Comparison of ENCODE assay signal across 25 mouse cellular contexts in the genomic region with DNA sequence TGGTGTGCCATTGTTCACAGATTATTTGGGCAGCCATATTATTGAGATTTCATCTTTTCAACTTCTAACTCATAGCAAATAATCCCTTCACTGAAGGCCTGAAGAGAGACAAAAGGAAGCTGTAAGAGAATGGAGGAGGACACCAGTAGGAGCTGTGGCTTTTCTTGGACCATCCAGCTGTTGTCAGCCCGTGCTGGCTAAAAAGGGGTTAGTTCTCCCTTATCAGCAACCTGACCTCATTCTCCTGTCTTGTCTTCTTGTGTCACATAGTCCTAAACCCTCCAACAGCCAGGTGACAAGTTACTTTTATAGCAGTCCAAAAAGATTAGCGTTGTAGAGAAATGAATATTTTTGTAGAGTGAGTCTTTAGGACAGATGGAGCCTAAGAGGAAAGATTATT. TPM values are rescaled to one million over a fixed set of nuclear protein-coding genes. Genes with fewer than 3 reads are reported as not detected.
DNase-seq lines count a peak whose midpoint lies in the region; ATAC-seq lines count a peak whose summit lies in the region.
"Had no signal": no experiment of that assay in that cellular context is flagged by ENCODE, and none has a peak within 500 bp of the region (broad histone marks: within the 10 kb centered on the region; RNA-seq: fewer than 3 reads in every experiment).

No protein-coding gene starts in this region.

- no peak overlapping the region for H3K4me3 ChIP-seq in heart, embryonic 13.5 days
- H3K4me3 ChIP-seq in midbrain, embryonic 11.5 days (ENCODE audit: low read depth, low read length), result no peak overlapping the region
- no peak overlapping the region for H3K4me3 ChIP-seq in midbrain, embryonic 10.5 days
- H3K4me3 ChIP-seq: embryonic facial prominence, embryonic 13.5 days; embryonic facial prominence, embryonic 15.5 days; erythroblast, embryonic 14.5 days; forebrain, embryonic 10.5 days; forebrain, embryonic 13.5 days; forebrain, embryonic 15.5 days had no signal

- H3K27me3 ChIP-seq in heart, embryonic 13.5 days (replicated peaks), result no peaks in the 10 kb centered on the region
- no peaks in the 10 kb centered on the region for H3K27me3 ChIP-seq in midbrain, embryonic 11.5 days (ENCODE audit: control insufficient read depth, insufficient read depth, low read length)
- no peaks in the 10 kb centered on the region for H3K27me3 ChIP-seq in midbrain, embryonic 10.5 days (ENCODE audit: low read depth, poor library complexity, severe bottlenecking)
- H3K27me3 ChIP-seq: embryonic facial prominence, embryonic 13.5 days; embryonic facial prominence, embryonic 15.5 days; forebrain, embryonic 13.5 days; forebrain, embryonic 15.5 days; Patski had no signal

- 22% methylated on average over 2 of the region's 2 CpGs for WGBS in heart, embryonic 13.5 days
- 55% methylated on average over 2 of the region's 2 CpGs for WGBS in midbrain, embryonic 11.5 days
- WGBS in midbrain, embryonic 10.5 days, result 55% methylated on average over 2 of the region's 2 CpGs

- no peaks in the 10 kb centered on the region for H3K9me3 ChIP-seq in heart, embryonic 13.5 days
- H3K9me3 ChIP-seq in midbrain, embryonic 11.5 days (ENCODE audit: control insufficient read depth, low read length), result no peaks in the 10 kb centered on the region
- H3K9me3 ChIP-seq in midbrain, embryonic 10.5 days (replicated peaks), result no peaks in the 10 kb centered on the region
- H3K9me3 ChIP-seq: embryonic facial prominence, embryonic 13.5 days; embryonic facial prominence, embryonic 15.5 days; forebrain, embryonic 10.5 days; forebrain, embryonic 13.5 days; forebrain, embryonic 15.5 days; G1E had no signal

- H3K27ac ChIP-seq in heart, embryonic 13.5 days (replicated peaks), result 0 out of 2 replicates have a peak overlapping the region, but pooled peaks have one; percentile 15
- H3K27ac ChIP-seq in midbrain, embryonic 11.5 days (ENCODE audit: low read depth, low read length), result no peak overlapping the region
- H3K27ac ChIP-seq in midbrain, embryonic 10.5 days (replicated peaks), result no peak overlapping the region
- H3K27ac ChIP-seq: embryonic facial prominence, embryonic 13.5 days; embryonic facial prominence, embryonic 15.5 days; forebrain, embryonic 10.5 days; forebrain, embryonic 13.5 days; forebrain, embryonic 15.5 days had no signal

- no peak for DNase-seq in heart, adult 8-10 months (ENCODE audit: low spot score)
- peak; percentile 53 for DNase-seq in midbrain, embryonic 11.5 days (ENCODE audit: low spot score, missing footprints)
- no peak for DNase-seq in midbrain, embryonic 10.5 days (ENCODE audit: low spot score)
- no peak for DNase-seq in cerebellum, adult 11 months
- DNase-seq in thymus, adult 18-20 months, result no peak
- DNase-seq: adrenal gland, adult 8-10 months; adrenal gland, postnatal 14 days; adrenal gland, postnatal 36 days; cerebellum, adult 18-20 months; cerebellum, adult 8-10 months; cerebellum, adult 9-11 months; cerebellum, postnatal 14 days; cerebellum, postnatal 36 days; embryo, embryonic 11 days had no signal

- H3K4me2 ChIP-seq in heart, embryonic 13.5 days, result no peak overlapping the region
- no peak overlapping the region for H3K4me2 ChIP-seq in midbrain, embryonic 11.5 days
- H3K4me2 ChIP-seq: embryonic facial prominence, embryonic 13.5 days; embryonic facial prominence, embryonic 15.5 days; forebrain, embryonic 13.5 days; forebrain, embryonic 15.5 days had no signal

- peaks cover 5% of the 10 kb centered on the region for H3K4me1 ChIP-seq in heart, embryonic 13.5 days
- peaks cover 2% of the 10 kb centered on the region; the same call in 1 of the 2 replicates for H3K4me1 ChIP-seq in midbrain, embryonic 11.5 days (ENCODE audit: control insufficient read depth, insufficient read depth, low read length)
- peaks cover 7% of the 10 kb centered on the region for H3K4me1 ChIP-seq in midbrain, embryonic 10.5 days
- H3K4me1 ChIP-seq: embryonic facial prominence, embryonic 13.5 days; embryonic facial prominence, embryonic 15.5 days; forebrain, embryonic 10.5 days; forebrain, embryonic 13.5 days; forebrain, embryonic 15.5 days had no signal

- ATAC-seq in heart, embryonic 13.5 days (ENCODE audit: extremely low read depth, insufficient number of reproducible peaks, low FRiP score, low TSS enrichment), result no peak
- ATAC-seq in midbrain, embryonic 11.5 days (ENCODE audit: low FRiP score), result no peak
- 0 out of 2 replicates have a peak, but pooled peaks have one; percentile 20 for ATAC-seq in megakaryocyte progenitor cell, adult 5-6 weeks (replicated peaks; ENCODE audit: poor library complexity)
- ATAC-seq: activated CD4-positive, CD25-positive, alpha-beta regulatory T cell, adult 4 months; forebrain, embryonic 13.5 days; forebrain, embryonic 15.5 days; Patski had no signal

- H3K9ac ChIP-seq in heart, embryonic 13.5 days, result no peak overlapping the region
- no peak overlapping the region for H3K9ac ChIP-seq in midbrain, embryonic 11.5 days (ENCODE audit: low read length)
- H3K9ac ChIP-seq: embryonic facial prominence, embryonic 13.5 days; embryonic facial prominence, embryonic 15.5 days; forebrain, embryonic 13.5 days; forebrain, embryonic 15.5 days had no signal

- no peaks in the 10 kb centered on the region for H3K36me3 ChIP-seq in heart, embryonic 13.5 days
- H3K36me3 ChIP-seq in midbrain, embryonic 11.5 days (ENCODE audit: control insufficient read depth, insufficient read depth, low read length), result no peaks in the 10 kb centered on the region
- no peaks in the 10 kb centered on the region for H3K36me3 ChIP-seq in midbrain, embryonic 10.5 days
- H3K36me3 ChIP-seq: embryonic facial prominence, embryonic 13.5 days; embryonic facial prominence, embryonic 15.5 days; forebrain, embryonic 10.5 days; forebrain, embryonic 15.5 days; G1E had no signal

RNA-seq across cellular contexts. Expression of a gene that starts 57.4 kb away (rescaled TPM):
- polyA plus RNA-seq in heart, embryonic 13.5 days (2015; fragmentation: Nextera tagmentation; extraction: Ambion mirVana), result 3.2 and 4.0 TPM in 2 replicates
- 1 to 10 TPM; 3.0 to 4.7 (median 4.3) TPM for total RNA-seq in heart, adult 8-10 months (2022)
- 12.5 and 13.4 TPM in 2 replicates for polyA plus RNA-seq in midbrain, embryonic 11.5 days (2014; fragmentation: Nextera tagmentation; extraction: Ambion mirVana)
- polyA plus RNA-seq in midbrain, embryonic 10.5 days (2016; fragmentation: Nextera tagmentation; extraction: Ambion mirVana), result 8.0 and 8.5 TPM in 2 replicates
- total RNA-seq in megakaryocyte progenitor cell, adult 5-6 weeks (2015), result 9.8 and 13.0 TPM in 2 replicates
- 12.0 and 14.5 TPM in 2 replicates for total RNA-seq in megakaryocyte progenitor cell, adult 5-6 weeks (2017)
